Mouse (Mus musculus) gastrocnemius, postnatal 10 days (tissue): ENCODE results near the gene Rraga. TPM values are rescaled to one million over a fixed set of nuclear protein-coding genes. Genes with fewer than 3 reads are reported as not detected.
"Not testable (repeated sequence)": the region's sequence is repeated elsewhere in the genome, so short reads cannot be mapped to it uniquely, and the experiment has no call there.

Experiments
- DNase-seq: peaks from one replicate; pipeline ENCODE4 v3.0.0; 2021; ENCODE audit warnings: mixed read lengths
- total RNA-seq, 2 experiments: library from RNA; stranded (reverse); gene quantifications; 2 replicates each; pipeline ENCODE4 v1.2.3; 2021

Rraga gene
- total RNA-seq, 2 experiments from 2014 or later = 54.1 to 55.2 TPM

GRCm38 (mm10) chr4:86588236-86588635, 12.8 kb downstream of the Rraga start:
- DNase-seq = no peak

DNA sequence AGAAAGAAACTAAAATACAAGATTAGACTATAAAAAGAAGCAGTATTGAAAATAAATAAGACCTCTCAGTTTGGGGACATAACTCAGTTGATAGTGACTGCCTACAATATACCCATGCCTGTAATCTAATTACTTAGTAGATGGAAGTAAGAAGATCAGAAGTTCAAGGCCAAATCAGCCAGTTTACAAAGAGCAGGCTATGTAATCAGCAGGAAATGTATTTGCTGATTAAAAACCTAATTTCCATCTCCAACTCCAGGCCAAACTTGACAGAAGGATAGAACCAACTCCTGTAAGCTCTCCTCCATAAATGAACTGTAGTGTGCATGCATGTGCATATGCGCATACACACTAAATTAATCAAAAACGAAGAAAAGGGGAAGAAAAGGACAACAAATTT, 15.8 kb downstream of the Rraga start:
- DNase-seq = no peak

DNA sequence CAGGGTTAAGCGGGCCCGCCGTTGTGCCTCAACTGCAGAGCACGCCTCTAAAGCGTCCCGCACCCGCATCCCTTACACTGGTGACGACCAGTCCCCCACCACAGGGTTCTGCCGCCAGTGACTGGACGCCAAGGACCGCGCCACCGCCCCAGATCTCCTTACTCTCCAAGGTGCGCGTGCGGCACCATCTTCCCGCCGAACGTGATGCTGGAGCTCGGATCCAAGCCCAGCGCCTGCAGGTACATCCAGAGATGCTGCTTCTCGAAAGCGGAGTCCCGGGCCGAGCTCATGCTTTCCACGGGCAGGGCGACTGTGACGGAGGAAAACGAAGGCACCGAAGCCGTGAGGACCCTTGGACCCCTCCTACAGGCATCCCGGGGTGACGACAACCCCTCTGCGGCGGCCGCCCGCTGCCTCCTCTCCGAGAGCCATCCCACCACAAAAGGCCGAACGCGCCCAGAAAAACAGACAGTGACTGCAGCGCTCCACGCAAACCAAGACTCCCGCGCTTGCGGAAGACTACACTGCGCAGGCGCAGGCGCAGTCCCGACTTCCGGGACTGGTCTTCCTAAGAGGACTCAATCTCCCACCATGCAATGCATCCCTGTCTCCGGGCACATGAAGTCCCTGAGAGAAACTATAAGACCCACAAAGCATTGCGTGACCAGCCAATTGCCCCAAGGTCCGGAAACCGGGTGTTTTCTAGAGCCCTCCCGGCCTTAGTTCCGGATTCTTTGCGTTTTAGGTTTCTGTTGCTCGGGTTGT, 36.2 kb downstream of the Rraga start, which contains the start of gene Haus6:
Gene Haus6 (minus strand): TSS at position 532 of the 765 bp plus-strand sequence.
- peak; percentile 87 for DNase-seq

DNA sequence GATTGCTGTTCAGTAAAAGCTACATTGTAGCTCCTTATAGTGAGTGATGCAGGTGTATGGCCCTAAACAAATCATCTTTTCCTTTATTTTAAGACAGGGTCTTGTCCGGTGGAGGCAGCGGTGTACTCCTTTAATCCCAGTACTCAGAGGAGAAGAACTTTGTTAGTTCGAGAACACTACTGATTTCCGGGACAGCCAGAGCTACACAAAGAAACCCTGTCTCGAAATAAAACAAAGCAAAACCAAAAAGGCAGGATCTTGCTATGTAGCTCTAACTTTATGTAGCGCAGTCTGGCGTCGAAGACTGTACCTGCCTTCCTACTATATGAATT, 36.8 kb downstream of the Rraga start:
- DNase-seq = no peak

DNA sequence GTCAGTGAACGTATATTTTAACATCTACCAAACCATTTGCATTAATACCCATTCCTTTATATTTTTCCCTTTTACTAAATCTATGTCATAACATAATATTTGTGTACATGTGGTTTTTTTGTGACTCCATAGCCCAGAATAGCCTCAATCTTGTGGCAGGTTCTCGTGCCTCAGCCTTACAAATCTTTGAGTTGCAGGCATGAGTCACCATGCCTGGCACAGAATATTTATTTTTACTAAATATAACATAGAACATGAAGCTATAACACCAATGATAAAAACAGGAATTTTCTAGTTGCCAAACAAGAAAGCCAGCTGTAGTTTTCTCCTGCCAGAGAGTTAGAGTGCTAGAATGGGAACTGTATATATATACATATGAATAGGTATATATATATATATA, 45.0 kb downstream of the Rraga start:
- no peak for DNase-seq

- no peak for DNase-seq
Observed at GRCm38 (mm10) chr4:86622116-86622515, 46.6 kb downstream of the Rraga start.

- not testable (repeated sequence) for DNase-seq
Observed at GRCm38 (mm10) chr4:86622532-86622931, 47.1 kb downstream of the Rraga start.

- no peak for DNase-seq
Observed at GRCm38 (mm10) chr4:86625463-86625862, 50.0 kb downstream of the Rraga start.

GRCm38 (mm10) chr4:86626496-86626895, 51.0 kb downstream of the Rraga start:
- DNase-seq = not testable (repeated sequence)

Other genes with a start within 250 kb of the Rraga start
- gene Saxo1, start 17.3 kb upstream of the Rraga start, total RNA-seq = not detected
- 1 to 10 TPM; 5.7 to 6.9 TPM for gene Haus6, start 36.4 kb downstream of the Rraga start, total RNA-seq
- 10 to 100 TPM; 69.6 to 84.5 TPM for gene Plin2, start 94.4 kb downstream of the Rraga start, total RNA-seq
- gene Dennd4c, start 172.9 kb downstream of the Rraga start, total RNA-seq = 10 to 100 TPM; 18.4 to 22.1 TPM